Mouse (Mus musculus): ENCODE measurements around the gene Ndufa13. TPM values are rescaled to one million over a fixed set of nuclear protein-coding genes. Genes with fewer than 3 reads are reported as not detected.

Gene Ndufa13
- polyA plus RNA-seq, 1 experiment from 2014 or later = 216 TPM

- no peak overlapping the region for H3K4me2 ChIP-seq (ENCODE audit: low read length)
Observed at GRCm38 (mm10) chr8:69867696-69868326, 34.5 kb downstream of the Ndufa13 start.

GRCm38 (mm10) chr8:69864180-69864579 lies 38.2 kb downstream of the Ndufa13 start:
- 85% methylated on average over 5 of the region's 5 CpGs for WGBS

More at GRCm38 (mm10) chr8:69867696-69868326, 34.5 kb downstream of the Ndufa13 start:
- Histone ChIP-seq H3K27me3 (replicated peaks; ENCODE audit: control insufficient read depth, insufficient read depth, low read length) (no peaks in the 10 kb centered on the region), H3K9me3 (replicated peaks; ENCODE audit: control insufficient read depth, low read length) (no peaks in the 10 kb centered on the region), H3K27ac (ENCODE audit: low read depth, low read length) (no peak overlapping the region), H3K36me3 (ENCODE audit: control insufficient read depth, insufficient read depth, low read length) (peaks cover 25% of the 10 kb centered on the region), H3K4me3 (ENCODE audit: low read depth, low read length) (no peak overlapping the region), H3K9ac (ENCODE audit: low read length) (no peak overlapping the region), H3K4me1 (ENCODE audit: control insufficient read depth, insufficient read depth, low read length) (no peaks in the 10 kb centered on the region)
- no peak for DNase-seq (ENCODE audit: low spot score)
- 83% methylated on average over 5 of the region's 5 CpGs for whole genome bisulfite sequencing
- no peak for ATAC-seq

GRCm38 (mm10) chr8:69863387-69864020 lies 38.9 kb downstream of the Ndufa13 start:
- Histone ChIP-seq H3K4me2 (ENCODE audit: low read length) (no peak overlapping the region), H3K4me1 (ENCODE audit: control insufficient read depth, insufficient read depth, low read length) (no peaks in the 10 kb centered on the region), H3K36me3 (ENCODE audit: control insufficient read depth, insufficient read depth, low read length) (peaks cover 25% of the 10 kb centered on the region), H3K9ac (ENCODE audit: low read length) (no peak overlapping the region), H3K27ac (ENCODE audit: low read depth, low read length) (no peak overlapping the region), H3K9me3 (replicated peaks; ENCODE audit: control insufficient read depth, low read length) (no peaks in the 10 kb centered on the region), H3K4me3 (ENCODE audit: low read depth, low read length) (no peak overlapping the region), H3K27me3 (replicated peaks; ENCODE audit: control insufficient read depth, insufficient read depth, low read length) (no peaks in the 10 kb centered on the region)
- DNase-seq (ENCODE audit: low spot score) (no peak), ATAC-seq (no peak)
- 87% methylated on average over 5 of the region's 5 CpGs for WGBS

More at GRCm38 (mm10) chr8:69864180-69864579, 38.2 kb downstream of the Ndufa13 start:
- no peaks in the 10 kb centered on the region for H3K27me3 ChIP-seq (replicated peaks; ENCODE audit: control insufficient read depth, insufficient read depth, low read length)
- ATAC-seq (no peak), DNase-seq (ENCODE audit: low spot score) (no peak)
- no peaks in the 10 kb centered on the region for H3K4me1 ChIP-seq (ENCODE audit: control insufficient read depth, insufficient read depth, low read length)
- no peaks in the 10 kb centered on the region for H3K9me3 ChIP-seq (replicated peaks; ENCODE audit: control insufficient read depth, low read length)
- H3K36me3 ChIP-seq (ENCODE audit: control insufficient read depth, insufficient read depth, low read length) = peaks cover 23% of the 10 kb centered on the region
- H3K4me3 ChIP-seq (ENCODE audit: low read depth, low read length) = no peak overlapping the region
- no peak overlapping the region for H3K9ac ChIP-seq (ENCODE audit: low read length)
- no peak overlapping the region for H3K4me2 ChIP-seq (ENCODE audit: low read length)
- no peak overlapping the region for H3K27ac ChIP-seq (ENCODE audit: low read depth, low read length)

DNA sequence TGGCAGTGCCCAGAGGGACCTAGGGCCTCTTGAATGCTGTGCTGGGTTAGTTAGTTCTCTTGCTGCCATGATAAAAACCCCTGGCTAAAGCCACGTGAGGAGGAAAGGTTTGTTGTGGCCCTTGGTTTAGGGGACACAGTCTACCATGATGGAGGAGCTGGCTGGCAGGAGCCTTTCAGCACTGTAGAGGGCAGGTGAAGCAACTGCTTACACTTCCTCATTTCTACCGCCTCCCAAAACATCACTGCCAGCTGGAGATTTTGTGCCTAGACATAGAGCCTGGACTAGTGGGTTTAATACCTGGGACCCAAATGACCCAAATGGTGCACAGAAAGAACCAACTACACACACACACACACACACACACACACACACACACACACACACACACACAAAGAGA lies 41.1 kb downstream of the Ndufa13 start:
- Histone ChIP-seq H3K27me3 (replicated peaks; ENCODE audit: control insufficient read depth, insufficient read depth, low read length) (no peaks in the 10 kb centered on the region), H3K4me1 (ENCODE audit: control insufficient read depth, insufficient read depth, low read length) (no peaks in the 10 kb centered on the region), H3K9ac (ENCODE audit: low read length) (no peak overlapping the region), H3K36me3 (ENCODE audit: control insufficient read depth, insufficient read depth, low read length) (peaks cover 25% of the 10 kb centered on the region), H3K4me3 (ENCODE audit: low read depth, low read length) (no peak overlapping the region), H3K4me2 (ENCODE audit: low read length) (no peak overlapping the region), H3K9me3 (replicated peaks; ENCODE audit: control insufficient read depth, low read length) (no peaks in the 10 kb centered on the region), H3K27ac (ENCODE audit: low read depth, low read length) (no peak overlapping the region)
- no peak for DNase-seq (ENCODE audit: low spot score)
- WGBS = 75% methylated on average over 2 of the region's 2 CpGs
- ATAC-seq = no peak

DNA sequence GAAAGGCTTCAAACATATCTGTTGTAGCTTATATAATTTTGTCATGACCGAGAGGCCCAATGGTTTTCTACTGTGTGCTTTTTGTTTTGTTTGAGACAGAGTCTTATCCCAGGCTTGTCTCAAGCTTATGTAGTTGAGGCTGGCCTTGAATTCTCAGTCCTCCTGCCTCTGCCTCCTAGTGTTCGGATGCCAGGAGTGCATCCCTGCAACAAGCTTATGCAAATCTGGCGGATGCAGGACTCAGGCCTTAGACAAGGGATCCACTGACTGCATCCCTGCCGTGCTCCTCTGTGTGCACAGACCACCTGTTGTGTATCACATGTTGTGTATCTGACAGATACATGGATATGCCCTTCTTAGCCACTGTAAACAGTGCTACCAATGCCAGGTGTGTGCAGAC lies 41.6 kb downstream of the Ndufa13 start:
- Histone ChIP-seq H3K4me1 (ENCODE audit: control insufficient read depth, insufficient read depth, low read length) (no peaks in the 10 kb centered on the region), H3K9me3 (replicated peaks; ENCODE audit: control insufficient read depth, low read length) (no peaks in the 10 kb centered on the region), H3K27ac (ENCODE audit: low read depth, low read length) (no peak overlapping the region), H3K9ac (ENCODE audit: low read length) (no peak overlapping the region), H3K36me3 (ENCODE audit: control insufficient read depth, insufficient read depth, low read length) (peaks cover 25% of the 10 kb centered on the region), H3K27me3 (replicated peaks; ENCODE audit: control insufficient read depth, insufficient read depth, low read length) (no peaks in the 10 kb centered on the region), H3K4me2 (ENCODE audit: low read length) (no peak overlapping the region), H3K4me3 (ENCODE audit: low read depth, low read length) (no peak overlapping the region)
- ATAC-seq = no peak
- no peak for DNase-seq (ENCODE audit: low spot score)
- WGBS = 58% methylated on average over 4 of the region's 4 CpGs

DNA sequence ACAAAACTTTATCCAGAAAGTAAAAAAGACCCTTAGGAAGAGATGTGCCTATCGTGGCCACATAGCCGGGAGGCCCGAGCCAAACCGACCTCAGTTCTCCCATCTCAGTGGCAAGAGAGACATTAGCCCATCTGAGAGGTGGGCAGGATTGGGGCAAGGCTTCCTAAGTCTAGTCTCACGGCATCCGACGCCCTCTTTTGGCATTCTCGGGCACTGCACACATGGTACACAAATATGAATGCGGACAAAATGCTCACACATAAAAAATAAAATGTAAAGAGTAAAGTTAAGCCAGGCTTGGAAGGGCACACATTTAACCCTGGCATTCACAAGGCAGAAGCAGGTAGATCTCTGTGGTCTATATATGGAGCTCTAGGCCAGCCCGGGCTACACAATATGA lies 48.5 kb downstream of the Ndufa13 start:
- WGBS = 95% methylated on average over 10 of the region's 10 CpGs
- no peaks in the 10 kb centered on the region for H3K4me1 ChIP-seq (ENCODE audit: control insufficient read depth, insufficient read depth, low read length)
- H3K9me3 ChIP-seq (replicated peaks; ENCODE audit: control insufficient read depth, low read length) = no peaks in the 10 kb centered on the region
- no peak overlapping the region for H3K9ac ChIP-seq (ENCODE audit: low read length)
- no peak for DNase-seq (ENCODE audit: low spot score)
- no peak overlapping the region for H3K27ac ChIP-seq (ENCODE audit: low read depth, low read length)
- H3K27me3 ChIP-seq (replicated peaks; ENCODE audit: control insufficient read depth, insufficient read depth, low read length) = no peaks in the 10 kb centered on the region
- H3K36me3 ChIP-seq (ENCODE audit: control insufficient read depth, insufficient read depth, low read length) = 0 out of 2 replicates have a peak, but pooled peaks cover 4% of the 10 kb centered on the region
- no peak overlapping the region for H3K4me3 ChIP-seq (ENCODE audit: low read depth, low read length)
- H3K4me2 ChIP-seq (ENCODE audit: low read length) = no peak overlapping the region
- no peak for ATAC-seq

GRCm38 (mm10) chr8:69850926-69851506 lies 51.3 kb downstream of the Ndufa13 start:
- Histone ChIP-seq H3K9ac (ENCODE audit: low read length) (no peak overlapping the region), H3K36me3 (ENCODE audit: control insufficient read depth, insufficient read depth, low read length) (0 out of 2 replicates have a peak, but pooled peaks cover 4% of the 10 kb centered on the region), H3K27me3 (replicated peaks; ENCODE audit: control insufficient read depth, insufficient read depth, low read length) (no peaks in the 10 kb centered on the region), H3K4me3 (ENCODE audit: low read depth, low read length) (no peak overlapping the region), H3K9me3 (replicated peaks; ENCODE audit: control insufficient read depth, low read length) (no peaks in the 10 kb centered on the region), H3K27ac (ENCODE audit: low read depth, low read length) (no peak overlapping the region), H3K4me1 (ENCODE audit: control insufficient read depth, insufficient read depth, low read length) (no peaks in the 10 kb centered on the region), H3K4me2 (ENCODE audit: low read length) (no peak overlapping the region)
- ATAC-seq (no peak), DNase-seq (ENCODE audit: low spot score) (no peak)
- 86% methylated on average over 7 of the region's 7 CpGs for WGBS

GRCm38 (mm10) chr8:69849899-69850298 lies 52.5 kb downstream of the Ndufa13 start:
- H3K27me3 ChIP-seq (replicated peaks; ENCODE audit: control insufficient read depth, insufficient read depth, low read length) = no peaks in the 10 kb centered on the region
- no peak overlapping the region for H3K4me2 ChIP-seq (ENCODE audit: low read length)
- H3K27ac ChIP-seq (ENCODE audit: low read depth, low read length) = no peak overlapping the region
- no peaks in the 10 kb centered on the region for H3K4me1 ChIP-seq (ENCODE audit: control insufficient read depth, insufficient read depth, low read length)
- DNase-seq (ENCODE audit: low spot score) (no peak), ATAC-seq (no peak)
- H3K36me3 ChIP-seq (ENCODE audit: control insufficient read depth, insufficient read depth, low read length) = 0 out of 2 replicates have a peak, but pooled peaks cover 4% of the 10 kb centered on the region
- no peak overlapping the region for H3K4me3 ChIP-seq (ENCODE audit: low read depth, low read length)
- WGBS = 57% methylated on average over 3 of the region's 3 CpGs
- H3K9me3 ChIP-seq (replicated peaks; ENCODE audit: control insufficient read depth, low read length) = no peaks in the 10 kb centered on the region
- H3K9ac ChIP-seq (ENCODE audit: low read length) = no peak overlapping the region

DNA sequence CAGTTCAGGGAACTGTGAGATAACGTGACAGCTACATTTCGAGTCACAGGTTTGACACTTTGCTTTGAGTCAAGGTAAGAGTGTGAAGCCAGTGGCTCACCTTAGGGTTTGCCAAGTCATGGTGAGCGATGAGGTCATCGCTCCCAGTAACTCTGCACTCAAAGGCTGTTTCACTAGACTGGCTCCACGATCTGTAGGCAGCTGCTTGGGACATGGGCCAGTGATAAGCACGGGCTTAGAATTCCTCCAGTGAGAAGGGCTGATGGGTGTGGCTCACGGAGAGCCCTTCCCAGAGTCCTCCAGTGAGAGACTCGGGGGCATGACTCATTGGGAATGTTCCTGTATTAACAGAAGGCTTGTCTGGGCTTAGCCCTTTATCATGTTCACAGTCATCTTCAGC lies 53.4 kb downstream of the Ndufa13 start:
- H3K27me3 ChIP-seq (replicated peaks; ENCODE audit: control insufficient read depth, insufficient read depth, low read length) = no peaks in the 10 kb centered on the region
- DNase-seq (ENCODE audit: low spot score) (no peak), ATAC-seq (no peak)
- no peaks in the 10 kb centered on the region for H3K9me3 ChIP-seq (replicated peaks; ENCODE audit: control insufficient read depth, low read length)
- H3K36me3 ChIP-seq (ENCODE audit: control insufficient read depth, insufficient read depth, low read length) = 0 out of 2 replicates have a peak, but pooled peaks cover 4% of the 10 kb centered on the region
- H3K4me3 ChIP-seq (ENCODE audit: low read depth, low read length) = no peak overlapping the region
- no peak overlapping the region for H3K9ac ChIP-seq (ENCODE audit: low read length)
- H3K4me1 ChIP-seq (ENCODE audit: control insufficient read depth, insufficient read depth, low read length) = no peaks in the 10 kb centered on the region
- no peak overlapping the region for H3K4me2 ChIP-seq (ENCODE audit: low read length)
- no peak overlapping the region for H3K27ac ChIP-seq (ENCODE audit: low read depth, low read length)
- 91% methylated on average over 8 of the region's 8 CpGs for WGBS
